Mouse (Mus musculus): ENCODE measurements around the gene Tdrd7. TPM values are rescaled to one million over a fixed set of nuclear protein-coding genes. Genes with fewer than 3 reads are reported as not detected.

Tdrd7 gene
- 18.8 and 24.7 TPM in 2 replicates for polyA plus RNA-seq (2014; fragmentation: Nextera tagmentation; extraction: Ambion mirVana)

DNA sequence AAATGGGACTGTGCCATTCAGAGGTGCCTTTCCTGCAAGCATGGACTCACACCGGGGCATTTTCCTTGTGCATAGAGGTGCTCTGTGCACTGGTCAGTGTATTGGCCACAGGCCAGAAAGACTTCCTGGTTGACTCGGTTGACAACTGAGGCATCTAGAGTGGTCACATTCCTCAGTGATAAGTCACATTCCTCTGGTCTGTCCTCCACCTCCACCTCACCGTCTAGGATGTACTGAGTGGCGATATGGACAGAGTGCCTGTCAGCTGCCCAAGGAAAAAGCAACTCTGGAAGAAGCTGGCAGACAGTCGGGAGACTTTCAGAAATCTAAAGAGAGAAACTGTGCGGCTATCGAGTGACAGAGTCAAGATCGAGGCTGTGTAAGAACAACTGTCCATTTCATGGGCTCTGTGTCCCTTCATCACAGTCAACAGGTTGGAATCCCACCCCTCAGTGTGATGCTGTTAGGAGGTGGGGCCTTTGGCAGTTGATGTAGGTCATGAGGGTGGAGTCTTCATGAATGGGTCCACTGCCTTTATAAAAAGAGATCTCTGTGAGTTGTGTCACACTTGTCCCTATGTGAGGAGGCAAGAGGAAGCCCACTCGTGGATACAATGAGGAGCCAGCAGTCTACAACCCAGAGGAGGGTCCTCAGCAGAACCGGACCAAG is at the start of gene Tdrd7:
Tdrd7 (plus strand) TSS at position 564 of the 669 bp plus-strand sequence.
- H3K4me2 ChIP-seq (ENCODE audit: low read length), result no peak within 1 kb of the TSS
- no peaks in the 10 kb centered on the region for H3K9me3 ChIP-seq (ENCODE audit: control insufficient read depth, low read length)
- no peak within 1 kb of the TSS for H3K9ac ChIP-seq (replicated peaks; ENCODE audit: low read length)
- 83% methylated on average over 10 of the region's 10 CpGs for WGBS
- ATAC-seq (ENCODE audit: low FRiP score, low TSS enrichment) (no peak), DNase-seq (no peak)
- no peaks in the 10 kb centered on the region for H3K27me3 ChIP-seq (ENCODE audit: control insufficient read depth, insufficient read depth, low read length)
- peaks cover 13% of the 10 kb centered on the region; the same call in 1 of the 2 replicates for H3K4me1 ChIP-seq (ENCODE audit: control insufficient read depth, insufficient read depth, low read length)
- no peak within 1 kb of the TSS for H3K4me3 ChIP-seq (replicated peaks; ENCODE audit: low read depth, low read length)
- no peaks in the 10 kb centered on the region for H3K36me3 ChIP-seq (ENCODE audit: control insufficient read depth, insufficient read depth, low read length)
- no peak within 1 kb of the TSS for H3K27ac ChIP-seq (replicated peaks; ENCODE audit: low read depth, low read length)

GRCm38 (mm10) chr4:45917091-45917490 is 48.0 kb upstream of the Tdrd7 start:
- H3K36me3 ChIP-seq (ENCODE audit: control insufficient read depth, insufficient read depth, low read length), result no peaks in the 10 kb centered on the region
- H3K4me1 ChIP-seq (ENCODE audit: control insufficient read depth, insufficient read depth, low read length), result no peaks in the 10 kb centered on the region
- no peak overlapping the region for H3K4me3 ChIP-seq (replicated peaks; ENCODE audit: low read depth, low read length)
- H3K27me3 ChIP-seq (ENCODE audit: control insufficient read depth, insufficient read depth, low read length), result no peaks in the 10 kb centered on the region
- DNase-seq, result no peak
- no peaks in the 10 kb centered on the region for H3K9me3 ChIP-seq (ENCODE audit: control insufficient read depth, low read length)
- no peak for ATAC-seq (ENCODE audit: low FRiP score, low TSS enrichment)
- H3K9ac ChIP-seq (replicated peaks; ENCODE audit: low read length), result no peak overlapping the region
- H3K4me2 ChIP-seq (ENCODE audit: low read length), result no peak overlapping the region
- no peak overlapping the region for H3K27ac ChIP-seq (replicated peaks; ENCODE audit: low read depth, low read length)
- WGBS, result 77% methylated on average over 7 of the region's 7 CpGs

- ATAC-seq (ENCODE audit: low FRiP score, low TSS enrichment) (no peak), DNase-seq (no peak)
- H3K4me2 ChIP-seq (ENCODE audit: low read length), result no peak overlapping the region
- WGBS, result 84% methylated on average over 10 of the region's 10 CpGs
- no peak overlapping the region for H3K27ac ChIP-seq (replicated peaks; ENCODE audit: low read depth, low read length)
- H3K9ac ChIP-seq (replicated peaks; ENCODE audit: low read length), result no peak overlapping the region
- no peaks in the 10 kb centered on the region for H3K27me3 ChIP-seq (ENCODE audit: control insufficient read depth, insufficient read depth, low read length)
- H3K4me3 ChIP-seq (replicated peaks; ENCODE audit: low read depth, low read length), result no peak overlapping the region
- H3K36me3 ChIP-seq (ENCODE audit: control insufficient read depth, insufficient read depth, low read length), result no peaks in the 10 kb centered on the region
- no peaks in the 10 kb centered on the region for H3K4me1 ChIP-seq (ENCODE audit: control insufficient read depth, insufficient read depth, low read length)
- H3K9me3 ChIP-seq (ENCODE audit: control insufficient read depth, low read length), result no peaks in the 10 kb centered on the region
Observed at GRCm38 (mm10) chr4:45921663-45922435, 43.3 kb upstream of the Tdrd7 start.

DNA sequence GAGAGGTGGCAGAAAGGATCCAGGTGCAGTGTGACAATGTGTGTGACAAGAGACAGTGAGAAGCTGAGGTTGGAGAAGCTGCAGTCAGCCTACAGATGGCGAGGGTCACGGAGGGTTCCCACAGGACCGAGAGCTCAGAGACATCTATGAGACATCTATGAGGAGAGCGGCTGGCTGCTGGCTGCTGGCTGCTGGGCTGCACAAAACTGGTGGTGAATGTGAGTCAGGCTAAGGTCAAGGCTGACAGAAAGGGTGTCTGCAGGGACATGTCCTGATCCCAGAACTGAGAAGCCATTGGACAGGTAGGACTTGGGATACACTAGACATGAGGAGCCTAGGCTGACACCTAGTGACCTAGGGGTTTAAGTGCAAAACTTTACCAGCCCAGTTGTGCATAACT is 41.1 kb upstream of the Tdrd7 start:
- Histone ChIP-seq H3K27ac (replicated peaks; ENCODE audit: low read depth, low read length) (no peak overlapping the region), H3K4me3 (replicated peaks; ENCODE audit: low read depth, low read length) (no peak overlapping the region), H3K4me2 (ENCODE audit: low read length) (no peak overlapping the region), H3K36me3 (ENCODE audit: control insufficient read depth, insufficient read depth, low read length) (no peaks in the 10 kb centered on the region), H3K27me3 (ENCODE audit: control insufficient read depth, insufficient read depth, low read length) (no peaks in the 10 kb centered on the region), H3K9me3 (ENCODE audit: control insufficient read depth, low read length) (no peaks in the 10 kb centered on the region), H3K9ac (replicated peaks; ENCODE audit: low read length) (no peak overlapping the region), H3K4me1 (ENCODE audit: control insufficient read depth, insufficient read depth, low read length) (no peaks in the 10 kb centered on the region)
- WGBS, result 92% methylated on average over 4 of the region's 4 CpGs
- ATAC-seq (ENCODE audit: low FRiP score, low TSS enrichment) (no peak), DNase-seq (no peak)

GRCm38 (mm10) chr4:45928561-45928960 is 36.6 kb upstream of the Tdrd7 start:
- 85% methylated on average over 4 of the region's 4 CpGs for WGBS
- Histone ChIP-seq H3K27me3 (ENCODE audit: control insufficient read depth, insufficient read depth, low read length) (no peaks in the 10 kb centered on the region), H3K27ac (replicated peaks; ENCODE audit: low read depth, low read length) (no peak overlapping the region), H3K4me1 (ENCODE audit: control insufficient read depth, insufficient read depth, low read length) (no peaks in the 10 kb centered on the region), H3K36me3 (ENCODE audit: control insufficient read depth, insufficient read depth, low read length) (no peaks in the 10 kb centered on the region), H3K9me3 (ENCODE audit: control insufficient read depth, low read length) (no peaks in the 10 kb centered on the region), H3K4me2 (ENCODE audit: low read length) (no peak overlapping the region), H3K4me3 (replicated peaks; ENCODE audit: low read depth, low read length) (no peak overlapping the region), H3K9ac (replicated peaks; ENCODE audit: low read length) (no peak overlapping the region)
- DNase-seq, result no peak
- no peak for ATAC-seq (ENCODE audit: low FRiP score, low TSS enrichment)

GRCm38 (mm10) chr4:45941628-45942044 is 23.5 kb upstream of the Tdrd7 start:
- Histone ChIP-seq H3K36me3 (ENCODE audit: control insufficient read depth, insufficient read depth, low read length) (no peaks in the 10 kb centered on the region), H3K9ac (replicated peaks; ENCODE audit: low read length) (no peak overlapping the region), H3K4me1 (ENCODE audit: control insufficient read depth, insufficient read depth, low read length) (no peaks in the 10 kb centered on the region), H3K9me3 (ENCODE audit: control insufficient read depth, low read length) (no peaks in the 10 kb centered on the region), H3K4me3 (replicated peaks; ENCODE audit: low read depth, low read length) (no peak overlapping the region), H3K4me2 (ENCODE audit: low read length) (no peak overlapping the region), H3K27ac (replicated peaks; ENCODE audit: low read depth, low read length) (no peak overlapping the region), H3K27me3 (ENCODE audit: control insufficient read depth, insufficient read depth, low read length) (no peaks in the 10 kb centered on the region)
- peak; percentile 83 for DNase-seq
- no peak for ATAC-seq (ENCODE audit: low FRiP score, low TSS enrichment)
- WGBS, result 33% methylated on average over 13 of the region's 13 CpGs

- no peak overlapping the region for H3K27ac ChIP-seq (replicated peaks; ENCODE audit: low read depth, low read length)
- DNase-seq (no peak), ATAC-seq (ENCODE audit: low FRiP score, low TSS enrichment) (no peak)
- H3K36me3 ChIP-seq (ENCODE audit: control insufficient read depth, insufficient read depth, low read length), result no peaks in the 10 kb centered on the region
- H3K27me3 ChIP-seq (ENCODE audit: control insufficient read depth, insufficient read depth, low read length), result no peaks in the 10 kb centered on the region
- H3K4me1 ChIP-seq (ENCODE audit: control insufficient read depth, insufficient read depth, low read length), result no peaks in the 10 kb centered on the region
- no peaks in the 10 kb centered on the region for H3K9me3 ChIP-seq (ENCODE audit: control insufficient read depth, low read length)
- 75% methylated on average over 8 of the region's 8 CpGs for WGBS
- no peak overlapping the region for H3K4me2 ChIP-seq (ENCODE audit: low read length)
- no peak overlapping the region for H3K9ac ChIP-seq (replicated peaks; ENCODE audit: low read length)
- no peak overlapping the region for H3K4me3 ChIP-seq (replicated peaks; ENCODE audit: low read depth, low read length)
Observed at GRCm38 (mm10) chr4:45947729-45948128, 17.4 kb upstream of the Tdrd7 start.

GRCm38 (mm10) chr4:45949109-45949848 is 15.9 kb upstream of the Tdrd7 start:
- Histone ChIP-seq H3K4me1 (ENCODE audit: control insufficient read depth, insufficient read depth, low read length) (no peaks in the 10 kb centered on the region), H3K36me3 (ENCODE audit: control insufficient read depth, insufficient read depth, low read length) (no peaks in the 10 kb centered on the region), H3K4me3 (replicated peaks; ENCODE audit: low read depth, low read length) (no peak overlapping the region), H3K27ac (replicated peaks; ENCODE audit: low read depth, low read length) (no peak overlapping the region), H3K27me3 (ENCODE audit: control insufficient read depth, insufficient read depth, low read length) (no peaks in the 10 kb centered on the region), H3K4me2 (ENCODE audit: low read length) (no peak overlapping the region), H3K9me3 (ENCODE audit: control insufficient read depth, low read length) (no peaks in the 10 kb centered on the region), H3K9ac (replicated peaks; ENCODE audit: low read length) (no peak overlapping the region)
- DNase-seq (no peak), ATAC-seq (ENCODE audit: low FRiP score, low TSS enrichment) (no peak)
- 90% methylated on average over 7 of the region's 7 CpGs for WGBS
